Mouse (Mus musculus) kidney, adult 2 months (tissue): Measurements from ENCODE around the gene Acbd3.

Experiments used
- CTCF ChIP-seq: fragments of 200-500 bp; conservative IDR thresholded peaks from 2 replicates; pipeline ENCODE4 v1.5.1; 2011; ENCODE audit warnings: low read depth, mild to moderate bottlenecking, control low read depth, low read length, moderate library complexity, mixed read lengths; ENCODE audit not compliant: insufficient read depth, insufficient read length
- POLR2A ChIP-seq: fragments of 200-500 bp; IDR thresholded peaks from one replicate; pipeline ENCODE4 v1.6.1; 2011; ENCODE audit warnings: low read depth, low read length, control low read depth

GRCm38 (mm10) chr1:180791821-180792480 lies 66.1 kb downstream of the Acbd3 start:
- TF ChIP-seq CTCF (no peak), POLR2A (no peak)
